Mouse (Mus musculus) thymus, postnatal 10 days (tissue): ENCODE data around the gene Umod.
A peak's percentile ranks its signal among the peaks of the same experiment; 100 is the strongest.

ENCODE experiments used
- DNase-seq, 2 experiments: peaks; one replicate each; pipeline ENCODE4 v3.0.0; 2021; ENCODE audit warnings: low spot score in 2 of 2

The Umod gene

DNA sequence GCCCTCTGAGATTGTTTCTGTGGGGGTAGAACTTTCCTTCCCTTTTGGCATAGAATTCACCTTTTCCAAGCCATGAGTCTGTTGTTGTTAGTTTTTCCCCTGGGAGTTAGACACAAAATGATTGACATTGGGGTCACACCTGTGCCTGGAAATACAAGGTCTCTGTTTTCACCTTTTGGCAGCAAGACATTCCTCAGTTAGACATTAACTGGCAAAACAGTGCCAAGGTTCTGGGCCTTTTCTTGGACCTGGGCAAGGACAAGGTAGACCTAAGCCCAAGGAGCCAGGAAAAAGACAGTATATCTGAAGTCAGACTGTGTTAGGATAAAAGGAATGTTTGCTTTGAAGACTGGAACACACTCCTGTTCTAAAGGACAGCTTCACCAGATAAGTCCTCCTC is at the start of gene Umod:
Gene Umod, minus strand, starts transcription at position 27 of the 400 bp plus-strand sequence.
- no peak for DNase-seq

DNA sequence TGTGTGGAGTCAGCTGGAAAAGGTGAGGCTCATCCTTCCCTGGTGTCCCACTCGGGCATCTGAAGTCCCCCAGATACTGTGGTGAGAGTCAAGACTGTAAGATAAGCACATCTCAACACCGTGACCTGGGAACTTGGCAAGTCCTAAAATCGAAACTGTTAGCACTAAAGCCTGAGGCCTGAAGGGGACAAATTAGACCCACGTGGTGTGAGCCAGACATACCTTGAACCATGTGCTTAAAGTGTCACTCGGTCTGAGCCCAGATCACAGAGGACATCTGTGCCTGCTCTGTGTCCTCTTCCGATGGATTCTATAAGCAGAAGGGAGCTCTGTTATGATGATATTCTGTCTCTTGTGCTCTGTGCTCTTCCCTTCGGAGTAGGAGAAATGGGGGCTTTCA is 49.5 kb upstream of the Umod start:
- no peak for DNase-seq

DNA sequence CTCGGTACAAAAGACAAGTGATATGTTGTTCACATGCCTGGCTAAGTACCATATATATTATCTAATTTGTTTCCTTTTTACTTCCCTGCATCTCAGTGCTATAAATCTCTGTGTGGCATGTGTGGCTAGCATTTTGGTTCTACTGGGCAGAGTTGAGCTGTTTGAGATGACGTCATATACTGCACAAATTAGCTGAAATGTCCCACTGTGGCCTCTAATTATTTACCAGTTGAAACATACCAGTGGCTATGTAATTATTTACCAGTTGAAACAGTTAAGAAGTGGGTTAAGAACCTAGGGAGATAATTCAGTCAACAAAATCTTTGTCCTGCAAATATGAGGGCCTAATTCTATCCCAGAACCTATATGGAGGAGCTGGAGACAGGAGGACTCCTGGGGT is 48.5 kb upstream of the Umod start:
- DNase-seq, result no peak

DNA sequence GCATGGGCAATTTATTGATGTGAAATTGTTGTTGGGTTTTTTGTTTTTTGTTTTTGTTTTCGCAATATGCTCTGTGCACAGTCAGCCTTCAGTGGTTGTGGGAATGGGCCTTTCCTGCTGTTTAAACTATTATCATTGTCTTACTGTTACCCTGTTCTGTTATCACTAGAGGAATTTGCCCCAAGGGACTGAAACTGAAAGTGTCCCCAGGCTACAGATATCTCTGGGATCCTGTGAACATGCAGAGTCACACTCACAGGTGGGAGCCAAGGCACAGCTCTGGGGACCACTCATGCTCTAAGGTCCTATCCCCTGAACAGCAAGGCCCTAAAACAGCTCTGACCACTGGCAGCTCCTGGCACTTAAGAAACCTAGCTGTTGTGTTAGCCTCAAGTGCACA is 48.1 kb upstream of the Umod start:
- DNase-seq, result no peak

DNA sequence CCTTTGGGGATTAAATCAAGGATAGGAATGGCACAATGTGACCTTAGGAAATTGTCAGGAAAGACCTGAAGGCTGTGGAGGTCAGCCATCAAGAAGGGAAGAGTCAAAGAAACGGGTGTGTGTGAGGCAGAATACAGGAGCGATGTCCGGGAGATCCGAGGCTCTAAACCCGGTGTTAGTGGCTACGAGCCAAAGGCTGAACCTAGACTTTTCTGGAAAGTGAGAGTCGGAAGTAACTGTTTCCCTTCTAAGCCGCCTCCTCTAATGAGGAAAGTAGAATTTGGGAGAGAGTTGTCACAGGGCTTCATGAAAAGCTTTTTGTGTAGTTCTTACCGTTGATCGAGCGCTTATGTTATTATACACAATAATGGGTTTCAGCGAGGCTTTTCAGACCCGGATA is 47.4 kb upstream of the Umod start:
- DNase-seq, result no peak

DNA sequence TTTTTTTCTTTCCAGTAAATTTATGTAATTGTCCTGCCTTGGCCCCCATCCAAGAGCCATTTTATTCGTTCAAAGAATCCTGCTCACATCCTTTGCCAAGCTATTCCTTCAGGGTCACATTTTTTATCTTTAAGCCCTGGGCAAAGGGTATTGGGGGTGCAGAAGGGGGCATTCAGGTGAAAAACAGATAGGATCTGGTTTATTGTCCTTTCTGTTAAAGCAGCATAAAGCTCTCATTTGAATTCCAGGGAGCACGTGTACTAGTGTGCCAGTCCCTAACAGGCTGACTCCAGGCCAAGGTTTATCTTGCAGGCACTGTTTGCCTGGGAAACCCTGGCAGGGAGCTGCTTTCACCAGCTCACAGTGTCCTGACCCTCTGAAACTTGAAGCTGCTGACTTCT is 46.8 kb upstream of the Umod start:
- no peak for DNase-seq

DNA sequence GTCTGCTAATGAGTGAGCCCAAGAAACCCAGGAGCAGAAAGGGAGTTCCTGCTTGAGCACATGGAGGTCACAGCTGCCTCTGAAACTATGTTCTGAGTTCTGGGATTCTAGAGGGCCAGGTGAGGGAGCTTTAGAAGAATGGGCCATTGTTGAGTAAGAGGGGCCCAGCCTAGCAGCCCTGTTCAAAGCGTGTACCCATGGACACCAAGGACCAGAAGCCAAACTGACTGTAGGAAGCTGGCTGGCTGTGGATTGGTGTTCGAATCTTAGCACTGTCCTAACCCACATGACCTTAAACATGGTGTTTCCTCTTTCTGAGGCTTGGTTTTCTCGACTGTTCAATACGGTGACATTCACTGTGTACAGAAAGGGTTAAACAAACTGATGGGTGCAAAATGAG is 44.3 kb upstream of the Umod start, which contains the start of gene Pdilt:
Gene Pdilt, minus strand, starts transcription at position 101 of the 400 bp plus-strand sequence.
- no peak for DNase-seq

DNA sequence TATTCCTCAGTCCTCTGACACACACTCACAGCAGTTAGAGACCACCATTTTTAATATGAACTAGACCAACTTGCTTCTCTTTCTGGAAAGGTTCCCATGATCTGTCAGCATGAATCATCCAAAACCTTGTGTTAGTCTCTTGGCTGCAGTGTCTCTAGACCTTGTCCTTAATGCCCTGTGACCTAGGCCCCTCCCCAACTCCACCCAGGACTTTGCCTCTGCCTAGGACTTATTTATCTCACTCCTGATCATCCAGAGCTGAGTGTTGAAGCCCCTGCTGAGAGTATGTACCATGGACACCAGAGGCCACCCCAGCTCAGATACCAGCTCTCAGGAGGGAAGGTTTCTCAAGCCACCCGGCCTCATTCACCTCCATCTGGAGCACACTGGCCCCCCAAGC is 43.3 kb upstream of the Umod start:
- DNase-seq, result no peak

DNA sequence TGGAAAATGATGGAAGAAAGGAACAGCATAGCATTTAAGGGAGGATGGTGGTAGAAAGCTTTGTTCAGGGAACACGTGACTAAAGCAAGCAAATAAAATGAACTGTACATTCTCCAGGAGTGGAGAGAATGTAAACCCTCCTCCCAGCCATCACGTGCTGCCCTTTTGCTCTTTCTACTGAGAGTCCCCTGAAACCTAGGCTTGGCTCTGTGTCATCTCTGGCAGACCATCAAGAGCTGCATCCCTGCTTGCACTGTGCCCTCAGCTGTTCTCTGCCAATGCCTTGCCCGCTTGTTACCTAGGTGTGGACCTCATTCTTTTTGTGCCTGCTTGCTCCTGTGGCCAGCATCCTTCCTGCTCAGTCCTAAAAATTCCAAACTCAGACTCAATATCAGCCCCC is 42.7 kb upstream of the Umod start:
- no peak for DNase-seq

DNA sequence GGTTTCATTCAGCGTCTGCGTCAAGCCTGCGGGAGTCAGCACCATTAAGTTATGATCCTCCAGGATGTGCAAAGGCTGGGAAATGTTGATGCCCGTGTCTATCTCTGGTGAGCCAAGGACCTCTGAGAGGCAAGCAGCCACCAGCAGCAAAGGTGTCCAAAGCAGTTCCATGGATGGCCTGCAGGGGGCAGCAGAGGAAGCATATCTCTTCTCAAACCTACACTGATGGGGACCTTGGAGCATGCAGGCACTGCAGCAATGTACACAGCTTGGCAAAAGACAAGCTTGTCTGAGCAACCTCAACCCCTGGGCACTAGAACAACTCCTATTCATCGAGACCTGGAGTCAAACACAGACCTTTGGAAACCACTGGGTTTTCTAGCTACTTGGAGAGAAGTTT is 40.6 kb upstream of the Umod start:
- DNase-seq, result peak in 1 of 2 experiments; percentile 40

DNA sequence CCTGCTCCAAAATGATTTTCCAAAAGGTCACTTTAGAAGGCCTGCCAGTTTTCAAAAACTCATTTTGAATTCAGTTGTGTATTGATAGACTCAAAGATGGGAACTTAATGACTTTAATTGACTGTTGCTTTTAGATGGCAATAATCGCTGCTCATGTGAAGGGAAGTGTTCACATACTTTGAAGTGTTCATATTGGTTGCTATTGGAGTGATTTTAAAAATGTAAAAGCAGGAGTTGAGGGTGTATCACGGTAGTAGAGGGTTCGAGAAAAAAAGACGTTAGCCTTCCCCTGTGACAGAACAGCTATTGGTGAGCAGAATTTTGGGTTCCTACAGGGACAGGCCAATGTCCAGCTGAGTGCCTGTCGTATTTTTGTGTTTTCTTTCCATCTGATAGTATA is 40.1 kb upstream of the Umod start, which contains the start of gene Acsm5:
Gene Acsm5, plus strand, starts transcription at position 301 of the 400 bp plus-strand sequence.
- DNase-seq, result no peak

DNA sequence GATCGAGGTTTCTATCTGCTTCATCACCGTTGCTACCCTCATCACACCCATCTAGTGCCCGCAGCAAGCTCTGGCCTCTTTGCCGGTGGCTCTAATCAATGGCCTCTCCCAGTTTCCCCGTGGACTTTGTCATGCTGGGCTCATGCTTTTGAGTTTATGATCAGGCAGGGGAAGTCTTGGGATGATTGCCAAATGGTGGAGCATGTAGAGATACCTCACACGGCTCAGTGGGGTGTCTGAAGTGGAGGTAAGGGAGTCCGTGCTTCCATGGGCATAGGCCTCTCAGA is 37.1 kb upstream of the Umod start:
- no peak for DNase-seq

DNA sequence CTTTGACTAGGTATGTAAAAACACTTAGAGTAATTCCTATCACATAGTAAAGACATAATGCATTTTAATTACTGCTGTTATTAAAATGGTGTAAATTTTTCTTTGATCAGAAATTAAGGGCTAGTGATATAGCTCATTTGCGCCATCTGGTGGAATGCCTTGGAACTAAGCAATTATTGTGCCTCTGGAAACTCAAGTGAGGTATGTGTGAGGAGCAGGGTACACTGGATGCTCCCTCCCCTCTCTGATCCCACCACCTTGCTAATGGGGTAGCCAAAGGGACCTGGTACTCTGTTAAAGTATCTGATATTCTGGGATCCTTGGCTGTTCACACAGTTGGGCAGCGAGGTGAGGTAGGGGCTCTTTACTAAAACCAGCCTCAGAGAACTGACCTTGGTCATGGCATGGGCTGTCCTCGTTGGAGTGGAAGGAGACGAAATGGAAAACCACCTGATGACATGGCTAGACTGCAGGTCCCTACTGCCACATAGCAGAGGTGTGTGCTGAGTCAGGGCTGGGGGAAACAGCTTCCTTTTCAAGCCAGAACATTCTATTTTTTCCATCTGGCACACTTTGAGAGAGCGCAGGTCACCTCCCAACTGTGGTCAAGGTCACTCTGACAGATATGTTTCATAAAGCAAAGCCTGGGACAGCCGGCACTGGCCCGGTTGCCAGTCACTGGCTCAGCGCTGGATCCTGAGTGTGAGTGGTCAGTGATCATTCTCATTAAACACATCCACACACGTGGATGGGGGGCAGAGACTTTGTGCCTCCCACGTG is 36.6 kb upstream of the Umod start:
- peak in 1 of 2 experiments; percentile 15 for DNase-seq

DNA sequence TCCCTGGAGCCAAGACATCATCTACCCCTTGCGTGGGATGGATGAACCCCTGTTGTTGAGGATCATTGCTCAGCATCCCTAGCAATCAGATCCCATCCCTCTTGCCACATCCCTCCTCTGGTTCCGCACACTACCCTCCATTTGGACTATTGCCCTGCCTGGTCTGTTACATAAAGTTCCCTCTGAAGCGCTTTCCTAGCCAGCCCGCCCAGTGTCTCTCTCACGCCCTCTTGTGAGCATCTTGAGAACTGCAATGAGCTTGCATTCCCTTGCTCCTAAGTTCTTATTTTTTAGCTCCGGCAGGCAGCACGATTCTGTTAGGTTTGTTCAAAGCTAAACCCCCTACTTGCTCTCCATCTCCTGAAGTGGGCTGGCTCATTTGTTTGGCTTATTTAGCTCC is 34.0 kb upstream of the Umod start:
- DNase-seq, result no peak

DNA sequence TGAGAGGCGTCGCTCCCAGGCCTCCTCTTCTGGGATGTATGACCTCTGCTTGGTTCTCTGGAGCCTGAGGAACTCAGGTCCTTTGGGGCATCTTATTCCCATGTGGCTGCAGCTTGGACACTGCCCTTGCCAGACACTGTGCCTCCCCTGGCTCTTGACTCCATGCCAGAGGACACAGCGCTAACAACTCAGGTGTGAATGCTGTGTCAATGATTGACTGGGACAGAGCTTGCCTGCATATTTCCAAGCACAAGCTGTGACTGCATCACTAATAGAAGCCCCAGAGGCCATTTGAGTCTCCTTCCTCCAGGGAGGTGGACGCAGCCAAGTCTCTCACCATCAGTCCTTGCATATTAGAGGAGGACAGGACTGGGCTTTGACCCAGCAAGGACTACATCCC is 32.1 kb upstream of the Umod start:
- DNase-seq, result no peak

DNA sequence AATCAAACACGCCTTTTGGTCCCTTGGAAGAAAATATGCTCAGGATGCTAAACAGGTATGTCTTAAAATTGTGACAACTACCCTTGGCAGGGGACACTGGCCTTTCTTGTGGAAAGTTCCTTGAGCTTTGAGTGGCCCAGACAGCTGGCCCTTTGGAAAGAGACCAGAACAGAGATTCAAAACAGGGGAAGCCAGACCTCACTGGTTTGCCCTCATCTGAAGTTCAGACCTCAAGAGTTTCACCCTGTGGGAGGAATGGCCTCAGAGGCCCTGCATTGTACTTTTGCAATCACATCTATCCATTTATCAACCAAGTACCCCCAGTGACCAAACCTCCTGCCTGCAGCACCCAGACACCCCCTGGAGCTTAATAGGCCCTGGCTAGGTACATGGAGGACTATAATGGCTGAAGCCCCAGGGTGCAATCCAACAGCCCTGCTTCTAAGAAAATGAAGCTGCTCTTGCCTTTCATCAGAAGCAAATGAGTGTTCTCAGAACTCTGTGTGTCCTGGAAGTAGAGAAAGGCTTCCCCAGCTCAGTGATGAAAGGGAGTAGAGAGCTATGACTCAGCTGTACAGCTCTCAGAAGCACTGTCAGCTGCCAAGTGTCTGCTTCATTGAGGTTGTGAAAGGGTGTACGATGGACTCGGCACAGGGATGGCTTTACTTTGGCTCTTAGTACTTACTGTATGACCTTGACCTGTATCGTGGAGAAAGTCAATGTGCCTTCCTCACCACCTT is 11.1 kb upstream of the Umod start:
- DNase-seq, result no peak

DNA sequence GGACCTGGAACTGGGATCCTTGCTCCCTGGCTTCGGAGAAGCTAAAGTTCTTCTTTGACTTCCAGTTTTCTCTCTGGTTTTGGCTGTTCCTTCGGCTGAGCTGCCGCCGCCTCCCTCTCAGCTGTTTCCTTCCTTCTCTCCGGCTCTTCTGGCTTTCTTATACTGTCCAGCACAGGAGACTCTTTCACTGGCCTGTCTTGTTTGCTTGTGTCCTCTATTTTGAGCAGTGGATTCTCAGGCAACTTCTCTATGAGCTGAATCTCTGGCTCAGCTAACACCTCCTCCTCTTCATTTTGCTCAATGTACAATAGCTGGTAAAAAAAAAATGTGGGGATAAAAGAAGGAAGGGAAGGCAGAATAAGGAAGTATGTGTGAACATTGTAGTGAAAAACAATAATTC is 7.6 kb upstream of the Umod start:
- no peak for DNase-seq

DNA sequence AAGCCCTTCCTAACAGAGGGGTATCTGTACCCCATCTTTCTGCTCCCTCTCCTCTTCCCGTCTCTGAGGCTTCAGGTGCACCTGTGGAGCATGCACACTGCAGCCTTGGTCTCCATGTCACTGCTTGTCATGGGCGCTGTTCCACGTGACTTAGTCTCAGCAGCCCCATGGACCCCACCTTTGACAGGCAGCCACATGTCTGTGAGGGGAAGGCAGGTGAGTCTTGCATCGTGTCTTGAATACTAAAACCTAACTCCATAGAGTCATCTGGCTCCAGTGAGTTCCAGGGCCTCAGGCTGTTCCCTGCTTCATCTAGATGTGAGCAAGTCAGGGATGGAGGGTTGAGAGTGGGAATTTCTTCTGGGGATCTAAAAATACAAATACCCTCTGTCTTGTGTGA is 5.1 kb upstream of the Umod start:
- no peak for DNase-seq

DNA sequence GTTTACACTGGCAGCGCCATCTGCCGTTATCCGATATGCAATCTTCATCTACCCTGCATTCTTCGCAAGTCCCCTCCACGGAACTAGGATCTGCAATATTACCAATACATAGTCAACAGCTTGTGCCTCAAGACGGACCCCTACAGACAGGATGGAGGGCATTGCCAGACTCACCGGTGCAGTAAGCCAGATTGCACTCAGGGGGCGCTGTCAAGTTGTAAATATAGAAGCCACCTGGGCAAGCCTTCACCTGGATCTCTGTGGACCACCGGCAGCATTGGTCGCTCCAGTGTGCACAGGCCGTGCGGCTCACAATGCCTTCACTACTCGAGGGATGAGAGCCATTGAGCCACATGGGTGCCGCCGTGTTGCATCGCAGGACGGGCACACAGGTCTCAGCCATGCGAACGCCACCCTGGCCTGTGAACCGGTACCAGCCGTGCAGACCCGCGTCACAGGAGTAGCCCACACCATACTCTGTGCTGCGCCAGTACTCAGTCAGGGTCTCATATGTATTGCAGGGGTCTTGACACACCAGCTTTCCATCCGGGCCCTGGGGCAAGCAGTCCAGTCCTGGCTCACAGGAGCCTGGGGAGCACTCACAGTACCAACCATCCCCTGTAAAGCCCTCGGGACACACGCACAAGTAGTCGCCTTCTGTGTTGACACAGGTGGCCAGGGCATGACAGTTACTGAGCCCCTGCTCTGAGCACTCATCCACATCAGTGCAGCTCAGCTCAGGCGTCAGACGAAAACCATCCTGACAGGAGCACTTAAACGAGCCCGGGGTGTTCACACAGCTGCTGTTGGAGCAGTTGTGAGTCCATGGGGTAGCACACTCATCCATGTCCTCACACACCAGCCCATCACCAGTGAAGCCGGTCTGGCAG is 2.3 kb downstream of the Umod start:
- no peak for DNase-seq

DNA sequence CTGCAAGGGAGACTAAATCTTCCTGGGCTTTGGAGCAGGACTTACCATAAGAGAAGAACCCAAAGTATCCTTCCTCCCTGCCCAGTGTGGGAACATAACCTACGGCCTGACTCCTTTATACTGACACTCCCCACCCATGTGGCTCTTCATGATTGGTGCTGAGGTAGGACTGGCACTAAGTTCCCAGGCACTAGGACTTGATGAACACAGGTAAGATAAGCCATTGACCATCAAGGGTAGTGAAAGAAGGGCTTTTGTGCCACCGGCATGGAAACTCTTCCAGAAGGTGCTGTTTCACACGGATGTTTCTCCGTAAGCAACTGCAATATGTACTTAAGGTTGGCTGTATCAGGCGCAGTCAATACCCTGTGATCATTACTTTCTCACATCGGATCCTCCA is 19.9 kb downstream of the Umod start, which contains the start of gene Gp2:
Gene Gp2, minus strand, starts transcription at position 101 of the 400 bp plus-strand sequence.
- no peak for DNase-seq

DNA sequence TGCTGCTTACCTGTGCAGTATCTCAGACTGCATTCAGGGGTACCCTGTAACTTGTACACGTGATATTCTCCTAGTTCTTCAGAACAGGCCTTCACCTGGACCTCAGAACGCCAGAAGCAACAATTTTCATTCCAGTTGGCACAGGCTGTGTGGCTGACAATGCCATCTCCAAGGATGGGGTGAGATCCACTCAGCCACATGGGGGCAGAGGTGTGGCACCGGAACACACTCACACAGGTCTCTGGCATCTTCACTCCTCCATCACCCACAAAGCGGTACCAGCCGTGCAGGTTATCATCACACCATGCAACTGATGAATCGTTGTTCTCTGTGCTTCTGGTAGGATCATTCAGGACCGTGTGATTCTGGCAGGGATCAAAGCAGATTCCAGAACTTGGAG is 24.9 kb downstream of the Umod start:
- no peak for DNase-seq

DNA sequence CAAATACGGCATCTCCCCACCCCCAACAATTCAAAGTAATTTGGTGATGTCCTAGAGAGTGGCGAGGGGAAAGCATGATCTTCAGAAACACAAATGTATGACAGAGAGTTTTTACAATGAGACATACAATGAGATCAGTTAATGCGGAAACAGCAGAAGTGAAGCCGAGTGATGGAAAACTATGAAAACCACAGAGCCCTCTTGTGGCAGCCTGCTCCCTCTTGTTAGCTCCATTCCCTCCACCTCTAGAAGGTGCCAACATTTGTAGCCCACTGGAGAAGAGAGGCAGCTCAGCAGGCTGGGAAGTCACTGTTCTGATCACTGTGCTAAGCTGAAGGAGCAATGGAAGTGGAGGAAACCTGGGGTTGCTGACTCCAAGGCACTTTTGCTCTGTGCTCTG is 35.2 kb downstream of the Umod start:
- no peak for DNase-seq
